Mouse (Mus musculus) hindbrain, embryonic 15.5 days (tissue): Measurements from ENCODE around the gene Pabpn1. TPM values are rescaled to one million over a fixed set of nuclear protein-coding genes. Genes with fewer than 3 reads are reported as not detected.
"Not testable (repeated sequence)": the region's sequence is repeated elsewhere in the genome, so short reads cannot be mapped to it uniquely, and the experiment has no call there.

Experiments used
- ATAC-seq: fragments of 200-750 bp; cut with Nextera tagmentation; 2 replicates; pipeline ENCODE4 v1.8.0; 2017; ENCODE audit warnings: low read depth, moderate number of reproducible peaks, moderate TSS enrichment; ENCODE audit not compliant: low FRiP score
- H3K27ac ChIP-seq: fragments of 300-500 bp; sonication (generic); replicated peaks from 2 replicates; pipeline ENCODE4 v1.5.1; 2015; ENCODE audit warnings: mild to moderate bottlenecking, inconsistent platforms
- H3K27me3 ChIP-seq: fragments of 300-500 bp; sonication (generic); 2 replicates; pipeline ENCODE4 v1.6.1; 2015; ENCODE audit warnings: control low read depth, inconsistent platforms
- H3K36me3 ChIP-seq: fragments of 300-500 bp; sonication (generic); 2 replicates; pipeline ENCODE4 v1.6.1; 2015; ENCODE audit warnings: control low read depth, inconsistent platforms
- H3K4me1 ChIP-seq: fragments of 300-500 bp; sonication (generic); replicated peaks from 2 replicates; pipeline ENCODE4 v1.6.1; 2015; ENCODE audit warnings: control low read depth, inconsistent platforms
- H3K4me2 ChIP-seq: fragments of 300-500 bp; sonication (generic); 2 replicates; pipeline ENCODE4 v1.6.1; 2015; ENCODE audit warnings: moderate library complexity, mild to moderate bottlenecking, inconsistent platforms
- H3K4me3 ChIP-seq: fragments of 300-500 bp; sonication (generic); 2 replicates; pipeline ENCODE4 v1.5.1; 2015; ENCODE audit warnings: mild to moderate bottlenecking, inconsistent platforms
- H3K9ac ChIP-seq: fragments of 300-500 bp; sonication (generic); 2 replicates; pipeline ENCODE4 v1.6.1; 2015; ENCODE audit warnings: inconsistent platforms
- H3K9me3 ChIP-seq: fragments of 300-500 bp; sonication (generic); 2 replicates; pipeline ENCODE4 v1.6.1; 2016; ENCODE audit warnings: control low read depth, inconsistent platforms
- WGBS: fragments of 180-500 bp; shearing (Covaris S2); methylation state at CpG from one replicate; pipeline ENCODE4 v1.1.7; 2015; 5-methylcytosine and 5-hydroxymethylcytosine counted together
- polyA plus RNA-seq: library from polyadenylated mRNA; unstranded; fragments of >200 nt; fragmentation: Nextera tagmentation; extraction: Ambion mirVana; gene quantifications from 2 replicates; pipeline ENCODE4 v1.2.1, GENCODE M21; 2015

Gene Pabpn1
- polyA plus RNA-seq, 1 experiment from 2014 or later, result 162 TPM

DNA sequence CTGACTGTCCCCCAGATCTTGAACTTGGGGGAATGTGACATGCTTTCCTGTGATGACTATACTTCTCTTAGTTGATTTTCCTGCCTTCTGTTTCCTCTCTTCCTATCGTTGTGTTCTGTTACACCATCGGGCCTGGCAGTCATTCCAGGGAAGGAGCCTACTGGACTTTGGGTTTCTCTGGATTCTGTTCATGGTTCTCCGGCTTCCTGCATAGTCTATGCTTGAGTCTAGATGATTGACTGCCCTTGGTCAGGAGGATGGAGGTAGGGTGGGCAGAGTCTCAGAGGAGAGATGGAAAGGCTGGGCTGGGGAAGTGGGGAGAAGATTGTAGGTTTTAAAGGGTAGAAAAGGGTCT is 47.9 kb downstream of the Pabpn1 start:
- Histone ChIP-seq H3K4me3 (no peak overlapping the region), H3K27ac (no peak overlapping the region), H3K9me3 (no peaks in the 10 kb centered on the region), H3K4me2 (no peak overlapping the region), H3K9ac (no peak overlapping the region), H3K36me3 (no peaks in the 10 kb centered on the region), H3K4me1 (peaks cover 20% of the 10 kb centered on the region), H3K27me3 (no peaks in the 10 kb centered on the region)
- ATAC-seq, result no peak
- WGBS, result 88% methylated on average over 3 of the region's 3 CpGs

DNA sequence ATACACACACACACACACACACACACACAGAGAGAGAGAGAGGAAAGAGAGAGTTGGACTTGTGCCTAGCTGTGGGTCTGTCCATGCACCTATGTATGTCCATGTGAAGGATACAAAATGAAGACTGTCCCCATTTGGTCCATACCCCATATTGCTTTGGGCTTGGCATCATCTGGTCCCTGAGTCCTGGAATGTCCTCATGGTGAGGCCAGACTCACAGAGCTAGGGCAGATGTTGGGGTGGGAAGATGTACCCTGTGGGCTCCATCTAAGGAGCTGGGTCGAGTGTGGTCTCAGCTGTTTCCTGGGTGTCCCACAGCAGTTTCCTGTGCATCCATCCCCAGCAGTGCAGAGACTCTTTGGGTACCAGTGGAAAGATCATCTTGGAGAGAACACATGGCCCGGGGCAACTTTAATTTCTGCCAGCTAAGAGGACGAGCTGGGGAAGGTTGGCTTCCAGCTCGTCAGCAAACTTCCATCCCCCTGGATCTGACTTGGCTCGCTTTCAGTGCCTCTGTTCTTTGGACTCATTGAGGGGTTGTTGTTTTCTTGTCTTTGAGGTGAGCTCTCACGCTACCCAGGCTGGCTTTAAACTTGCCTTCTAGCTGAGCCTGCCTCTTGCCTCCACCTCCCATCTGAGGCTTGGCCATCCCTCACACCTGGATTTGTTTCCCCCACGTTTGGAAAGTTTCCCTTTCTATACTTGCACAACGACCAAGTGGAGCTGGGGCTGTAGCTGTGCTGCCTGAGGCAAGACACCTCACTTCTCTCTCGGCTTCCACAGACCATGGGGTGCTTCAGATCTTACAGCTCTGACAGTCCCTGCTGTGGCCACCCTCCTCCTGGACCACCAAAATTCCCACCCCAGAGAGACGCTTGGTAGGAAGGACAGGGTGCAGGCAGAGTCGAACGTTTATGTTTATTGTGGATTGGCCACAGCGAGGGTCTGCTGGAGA is 49.0 kb downstream of the Pabpn1 start:
- Histone ChIP-seq H3K9ac (no peak overlapping the region), H3K4me1 (peaks cover 8% of the 10 kb centered on the region), H3K4me3 (no peak overlapping the region), H3K9me3 (no peaks in the 10 kb centered on the region), H3K27ac (no peak overlapping the region), H3K36me3 (no peaks in the 10 kb centered on the region), H3K4me2 (no peak overlapping the region), H3K27me3 (no peaks in the 10 kb centered on the region)
- no peak for ATAC-seq
- 61% methylated on average over 13 of the region's 13 CpGs for WGBS

DNA sequence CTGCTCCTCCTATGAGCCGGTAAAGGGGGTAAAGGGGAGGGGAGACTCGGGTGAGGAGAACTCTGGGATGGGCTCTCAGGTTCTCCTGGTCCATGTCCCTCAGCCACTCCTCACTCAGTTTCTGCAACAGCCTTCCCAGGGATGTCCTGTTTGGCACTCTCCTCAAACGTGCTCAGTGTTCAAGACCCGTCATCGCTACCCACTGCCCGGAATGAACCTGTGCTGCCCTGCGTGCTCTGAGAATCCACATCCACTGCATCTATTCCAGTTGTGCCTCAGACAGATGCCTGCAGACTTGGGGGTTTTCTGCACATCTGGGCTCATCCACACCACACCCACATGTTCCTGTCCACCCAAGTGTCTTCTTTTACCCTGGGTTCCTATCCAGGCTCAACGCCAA is 50.2 kb downstream of the Pabpn1 start:
- no peaks in the 10 kb centered on the region for H3K9me3 ChIP-seq
- H3K36me3 ChIP-seq, result no peaks in the 10 kb centered on the region
- 92% methylated on average over 8 of the region's 8 CpGs for WGBS
- no peak overlapping the region for H3K4me2 ChIP-seq
- no peaks in the 10 kb centered on the region for H3K27me3 ChIP-seq
- no peak overlapping the region for H3K27ac ChIP-seq
- no peak overlapping the region for H3K4me3 ChIP-seq
- no peak overlapping the region for H3K9ac ChIP-seq
- 0 out of 2 replicates have a peak, but pooled peaks cover 2% of the 10 kb centered on the region for H3K4me1 ChIP-seq
- no peak for ATAC-seq

DNA sequence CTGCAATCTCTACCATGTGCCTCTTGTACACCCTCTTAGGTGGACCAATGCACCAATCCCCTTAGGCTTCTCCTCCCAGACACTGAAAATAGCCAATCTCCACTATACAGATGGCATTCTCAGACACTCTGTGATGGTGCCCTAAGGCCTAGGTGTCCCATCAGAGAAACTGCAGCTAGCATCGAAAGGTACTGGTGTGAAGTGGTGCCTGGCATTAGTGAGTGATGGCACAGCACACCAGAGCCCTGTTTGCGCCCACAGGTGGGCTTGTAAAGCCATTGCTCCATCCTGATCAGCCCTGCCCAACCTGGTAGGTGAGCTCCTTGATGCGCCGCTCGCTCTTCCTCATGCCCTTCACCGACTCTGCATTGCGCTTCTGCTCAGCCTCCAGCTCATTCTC is 51.7 kb downstream of the Pabpn1 start:
- Histone ChIP-seq H3K9ac (no peak overlapping the region), H3K4me3 (no peak overlapping the region), H3K4me2 (no peak overlapping the region), H3K9me3 (no peaks in the 10 kb centered on the region), H3K4me1 (no peaks in the 10 kb centered on the region), H3K27me3 (no peaks in the 10 kb centered on the region), H3K27ac (no peak overlapping the region), H3K36me3 (no peaks in the 10 kb centered on the region)
- WGBS, result 92% methylated on average over 7 of the region's 7 CpGs
- ATAC-seq, result no peak

GRCm38 (mm10) chr14:54944939-54945338 is 52.6 kb downstream of the Pabpn1 start:
- Histone ChIP-seq H3K4me2 (no peak overlapping the region), H3K4me3 (no peak overlapping the region), H3K4me1 (no peaks in the 10 kb centered on the region), H3K9me3 (no peaks in the 10 kb centered on the region), H3K9ac (no peak overlapping the region), H3K27ac (no peak overlapping the region), H3K36me3 (no peaks in the 10 kb centered on the region), H3K27me3 (no peaks in the 10 kb centered on the region)
- no peak for ATAC-seq
- WGBS, result 77% methylated on average over 2 of the region's 2 CpGs

GRCm38 (mm10) chr14:54945975-54946704 is 53.8 kb downstream of the Pabpn1 start:
- Histone ChIP-seq H3K27ac (no peak overlapping the region), H3K9ac (no peak overlapping the region), H3K27me3 (no peaks in the 10 kb centered on the region), H3K9me3 (no peaks in the 10 kb centered on the region), H3K4me1 (no peaks in the 10 kb centered on the region), H3K4me3 (no peak overlapping the region), H3K4me2 (no peak overlapping the region), H3K36me3 (no peaks in the 10 kb centered on the region)
- no peak for ATAC-seq
- WGBS, result 85% methylated on average over 19 of the region's 19 CpGs

GRCm38 (mm10) chr14:54947008-54947407 is 54.7 kb downstream of the Pabpn1 start:
- not testable (repeated sequence) for H3K27ac ChIP-seq, H3K4me3 ChIP-seq, H3K9me3 ChIP-seq, H3K9ac ChIP-seq, ATAC-seq, H3K4me2 ChIP-seq, H3K27me3 ChIP-seq, H3K4me1 ChIP-seq, H3K36me3 ChIP-seq
- WGBS, result 93% methylated on average over 11 of the region's 11 CpGs

Other genes starting within 250 kb of the Pabpn1 start
- gene 1700123O20Rik, start 206.3 kb upstream of the Pabpn1 start, polyA plus RNA-seq, result 67.6 and 68.3 TPM in 2 replicates
- gene Acin1, start 205.6 kb upstream of the Pabpn1 start, polyA plus RNA-seq, result 124 and 137 TPM in 2 replicates
- gene Gm29776, start 193.7 kb upstream of the Pabpn1 start, polyA plus RNA-seq, result 0.28 and 0.30 TPM in 2 replicates
- gene Cebpe, start 180.3 kb upstream of the Pabpn1 start, polyA plus RNA-seq, result not detected in 2 replicates
- 8.0 and 9.1 TPM in 2 replicates for gene Slc7a8, start 110.6 kb upstream of the Pabpn1 start, polyA plus RNA-seq
- not detected in 2 replicates for gene Rnf212b, start 78.4 kb upstream of the Pabpn1 start, polyA plus RNA-seq
- gene Homez, start 21.5 kb upstream of the Pabpn1 start, polyA plus RNA-seq, result 12.1 and 13.7 TPM in 2 replicates
- gene Ppp1r3e, start 14.9 kb upstream of the Pabpn1 start, polyA plus RNA-seq, result 4.1 and 4.8 TPM in 2 replicates
- 3.2 and 4.3 TPM in 2 replicates for gene Bcl2l2, start 9.1 kb upstream of the Pabpn1 start, polyA plus RNA-seq
- gene Gm20521, start 9.1 kb upstream of the Pabpn1 start, polyA plus RNA-seq, result not detected in 2 replicates
- 250 and 277 TPM in 2 replicates for gene Slc22a17, start 20.6 kb downstream of the Pabpn1 start, polyA plus RNA-seq
- 16.3 and 17.2 TPM in 2 replicates for gene Efs, start 33.6 kb downstream of the Pabpn1 start, polyA plus RNA-seq
- 0.70 and 0.90 TPM in 2 replicates for gene Il25, start 40.2 kb downstream of the Pabpn1 start, polyA plus RNA-seq
- 12.8 and 14.7 TPM in 2 replicates for gene Cmtm5, start 43.8 kb downstream of the Pabpn1 start, polyA plus RNA-seq
- 0.93 and 0.94 TPM in 2 replicates for gene Myh6, start 74.4 kb downstream of the Pabpn1 start, polyA plus RNA-seq
- gene Gm17428, start 84.4 kb downstream of the Pabpn1 start, polyA plus RNA-seq, result not detected in 2 replicates
- gene Myh7, start 102.1 kb downstream of the Pabpn1 start, polyA plus RNA-seq, result 6.4 and 9.0 TPM in 2 replicates
- gene Ngdn, start 123.0 kb downstream of the Pabpn1 start, polyA plus RNA-seq, result 47.3 and 50.1 TPM in 2 replicates
- 24.0 and 24.9 TPM in 2 replicates for gene Zfhx2, start 199.8 kb downstream of the Pabpn1 start, polyA plus RNA-seq
- gene Thtpa, start 202.3 kb downstream of the Pabpn1 start, polyA plus RNA-seq, result 29.4 and 32.6 TPM in 2 replicates
- gene Ap1g2, start 214.1 kb downstream of the Pabpn1 start, polyA plus RNA-seq, result 7.3 and 7.9 TPM in 2 replicates
- gene Jph4, start 224.4 kb downstream of the Pabpn1 start, polyA plus RNA-seq, result 33.6 and 40.7 TPM in 2 replicates